Mouse (Mus musculus): ENCODE measurements around the gene Dgka.

- TF ChIP-seq CTCF (conservative IDR thresholded peaks at IDR 0.05; ENCODE audit: insufficient read depth, insufficient read length, low read depth, low read length) (no peak), POLR2A (IDR thresholded peaks at IDR 0.05; ENCODE audit: low read depth, low read length) (no peak)
Observed at GRCm38 (mm10) chr10:128715559-128716537, 28.8 kb downstream of the Dgka start.
